Mouse (Mus musculus) gastrocnemius, adult 2 months (tissue): ENCODE data around the gene Tedc1. TPM values are rescaled to one million over a fixed set of nuclear protein-coding genes. Genes with fewer than 3 reads are reported as not detected.

Experiments
- DNase-seq: peaks from one replicate; pipeline ENCODE4 v3.0.0; 2022
- H3K27ac ChIP-seq: fragments of 200-600 bp; 2 replicates; pipeline ENCODE4 v1.8.1; 2022; ENCODE audit warnings: mild to moderate bottlenecking
- H3K4me3 ChIP-seq: fragments of 200-600 bp; 2 replicates; pipeline ENCODE4 v1.8.1; 2022; ENCODE audit warnings: mild to moderate bottlenecking, moderate library complexity
- CTCF ChIP-seq: fragments of 200-600 bp; IDR thresholded peaks from 2 replicates; pipeline ENCODE4 v1.8.1; 2022; ENCODE audit warnings: antibody characterized with exemption, mild to moderate bottlenecking, moderate library complexity
- intact Hi-C: fragments of 180-260 bp; cut with DNase I; formaldehyde crosslinking; loops from one replicate; pipeline ENCODE4 v1.15.1; 2025
- long read RNA-seq, 2 experiments: library from polyadenylated mRNA; stranded (forward); transcript quantifications; one replicate each; pipeline ENCODE4 v2.0.0; 2021
- total RNA-seq, 2 experiments: library from RNA; stranded (reverse); gene quantifications; 2 replicates each; pipeline ENCODE4 v1.2.3; 2021

Gene Tedc1
- total RNA-seq: not detected
- long read RNA-seq, experiment 1: 0 reads
- long read RNA-seq, experiment 2: 0 reads

- TF ChIP-seq CTCF: no peak; the same call in 1 of the 2 replicates
- DNase-seq: peak; percentile 100
- intact Hi-C loops: loop anchor here (1.0 kb wide), 2 partner anchors 37 to 151 kb away; no protein-coding TSS in a partner anchor
- H3K4me3 ChIP-seq: peak within 1 kb of the TSS; percentile 80
- H3K27ac ChIP-seq: peak within 1 kb of the TSS; percentile 90
Observed at GRCm38 (mm10) chr12:113155887-113156539, at the start of gene Tedc1. Tedc1 (plus strand) TSS chr12:113156421.

GRCm38 (mm10) chr12:113107431-113108124 lies 48.6 kb upstream of the Tedc1 start:
- no peak for TF ChIP-seq CTCF
- no peak for DNase-seq
- no peak overlapping the region for H3K4me3 ChIP-seq
- intact Hi-C loops: loop anchor here (10.0 kb wide), 1 partner anchor 233 kb away; no protein-coding TSS in a partner anchor
- peak overlapping the region; percentile 35; the same call in 1 of the 2 replicates for H3K27ac ChIP-seq

GRCm38 (mm10) chr12:113108528-113109283 lies 47.5 kb upstream of the Tedc1 start:
- Histone ChIP-seq H3K27ac (peak overlapping the region; percentile 13; the same call in 1 of the 2 replicates), H3K4me3 (no peak overlapping the region)
- DNase-seq: no peak
- no peak for TF ChIP-seq CTCF
- intact Hi-C loops: loop anchor here (10.0 kb wide), 1 partner anchor 234 kb away; no protein-coding TSS in a partner anchor

GRCm38 (mm10) chr12:113109801-113110200 lies 46.4 kb upstream of the Tedc1 start:
- DNase-seq: no peak
- intact Hi-C loops: loop anchor here (10.0 kb wide), 1 partner anchor 235 kb away; no protein-coding TSS in a partner anchor
- no peak overlapping the region for H3K27ac ChIP-seq
- TF ChIP-seq CTCF: no peak
- H3K4me3 ChIP-seq: no peak overlapping the region

- Histone ChIP-seq H3K4me3 (no peak overlapping the region), H3K27ac (no peak overlapping the region)
- no peak for TF ChIP-seq CTCF
- intact Hi-C loops: no loop called here
- DNase-seq: no peak
Observed at GRCm38 (mm10) chr12:113114141-113114540, 42.1 kb upstream of the Tedc1 start.

GRCm38 (mm10) chr12:113114856-113115538 lies 41.2 kb upstream of the Tedc1 start:
- intact Hi-C loops: no loop called here
- DNase-seq: no peak
- Histone ChIP-seq H3K4me3 (no peak overlapping the region), H3K27ac (no peak overlapping the region)
- no peak for TF ChIP-seq CTCF

GRCm38 (mm10) chr12:113119516-113120410 lies 36.5 kb upstream of the Tedc1 start:
- Histone ChIP-seq H3K4me3 (no peak overlapping the region), H3K27ac (peak overlapping the region; percentile 4; the same call in 1 of the 2 replicates)
- DNase-seq: peak; percentile 89
- TF ChIP-seq CTCF: peak; percentile 97
- intact Hi-C loops: loop anchor here (1.0 kb wide), 1 partner anchor 37 kb away; the partner anchor contains the start of gene Tedc1

- Histone ChIP-seq H3K4me3 (no peak overlapping the region), H3K27ac (peak overlapping the region; percentile 92)
- intact Hi-C loops: no loop called here
- peak; percentile 82 for DNase-seq
- no peak for TF ChIP-seq CTCF
Observed at GRCm38 (mm10) chr12:113124726-113125125, 31.5 kb upstream of the Tedc1 start.

- intact Hi-C loops: no loop called here
- DNase-seq: no peak
- TF ChIP-seq CTCF: no peak
- no peak overlapping the region for H3K4me3 ChIP-seq
- H3K27ac ChIP-seq: no peak overlapping the region
Observed at GRCm38 (mm10) chr12:113130732-113131131, 25.5 kb upstream of the Tedc1 start.

- no peak for TF ChIP-seq CTCF
- peak overlapping the region; percentile 68 for H3K27ac ChIP-seq
- intact Hi-C loops: no loop called here
Observed at GRCm38 (mm10) chr12:113131601-113132000, 24.6 kb upstream of the Tedc1 start.

GRCm38 (mm10) chr12:113132567-113132966 lies 23.7 kb upstream of the Tedc1 start:
- DNase-seq: peak; percentile 83
- intact Hi-C loops: no loop called here
- TF ChIP-seq CTCF: no peak
- Histone ChIP-seq H3K27ac (peak overlapping the region; percentile 68), H3K4me3 (no peak overlapping the region)

More at GRCm38 (mm10) chr12:113131601-113132000, 24.6 kb upstream of the Tedc1 start:
- no peak for DNase-seq
- no peak overlapping the region for H3K4me3 ChIP-seq
